Mouse (Mus musculus) megakaryocyte, embryonic 14.5 days (primary cell): Measurements from ENCODE around the gene Gast.

Experiments used
- FLI1 ChIP-seq: IDR thresholded peaks from 2 replicates; pipeline ENCODE4 v1.6.1; 2012; ENCODE audit warnings: low read length, inconsistent platforms, mixed read lengths
- GATA1 ChIP-seq: IDR thresholded peaks from 3 replicates; pipeline ENCODE4 v1.6.1; 2012; ENCODE audit warnings: mixed read lengths, low read length, inconsistent platforms, borderline replicate concordance

DNA sequence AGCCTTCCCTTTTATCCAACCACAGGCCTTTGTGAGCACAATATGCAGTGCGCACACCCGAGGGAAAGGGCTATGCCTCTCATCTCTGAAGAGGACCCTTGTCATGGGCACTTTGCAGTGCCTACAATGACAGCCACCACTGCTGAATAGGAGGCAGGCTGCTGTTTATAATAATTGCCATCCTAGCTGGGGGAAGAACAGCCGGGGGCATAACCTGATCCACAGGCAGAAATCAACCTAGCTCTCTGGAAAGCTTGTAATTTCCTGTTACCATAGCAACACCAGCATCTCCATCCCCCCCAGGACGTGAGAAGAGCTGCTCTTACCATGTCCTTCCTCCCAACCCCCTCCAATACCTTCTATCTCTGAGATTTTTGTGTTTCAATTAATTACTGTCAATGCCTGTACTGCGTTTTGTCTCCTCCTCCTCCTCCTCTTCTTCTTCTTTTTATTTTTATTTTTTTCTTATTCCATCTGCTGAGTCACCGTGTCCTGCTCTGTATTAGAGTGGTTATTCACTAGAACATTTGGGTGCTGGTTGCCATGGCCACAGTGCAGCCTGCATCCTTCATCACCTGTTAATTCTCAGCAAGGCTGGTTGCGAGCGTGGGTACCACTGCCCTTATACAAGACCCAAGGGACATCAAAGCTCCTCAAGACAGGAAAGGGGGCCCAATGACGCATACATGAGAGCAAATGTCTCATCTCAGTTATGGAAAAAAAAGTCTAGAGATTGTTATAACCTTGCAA is 1.3 kb upstream of the Gast start:
- TF ChIP-seq GATA1 (no peak), FLI1 (no peak)
